Mouse (Mus musculus) urinary bladder, adult 18-20 months (tissue): Measurements from ENCODE around the gene Gm10945.

Source experiments
- DNase-seq, 2 experiments: peaks; one replicate each; pipeline ENCODE4 v3.0.0; 2022; ENCODE audit warnings: low spot score in 2 of 2, mixed read lengths in 2 of 2

The Gm10945 gene

GRCm38 (mm10) chr10:6761287-6761811, at the start of gene Gm10945:
Gm10945 (minus strand) TSS chr10:6761761.
- DNase-seq: no peak

- DNase-seq: no peak
Measured at GRCm38 (mm10) chr10:6790226-6790625, 28.7 kb upstream of the Gm10945 start.

GRCm38 (mm10) chr10:6788517-6789237, 27.1 kb upstream of the Gm10945 start:
- DNase-seq: peak in 1 of 2 experiments; percentile 0

- DNase-seq: no peak
Measured at GRCm38 (mm10) chr10:6758206-6758605, 3.4 kb downstream of the Gm10945 start, which contains the start of gene Oprm1. Oprm1 (plus strand) TSS chr10:6758506.

- DNase-seq: no peak
Measured at GRCm38 (mm10) chr10:6753375-6753774, 8.2 kb downstream of the Gm10945 start.

- no peak for DNase-seq
Measured at GRCm38 (mm10) chr10:6728469-6728868, 33.1 kb downstream of the Gm10945 start.

- no peak for DNase-seq
Measured at GRCm38 (mm10) chr10:6723765-6724164, 37.8 kb downstream of the Gm10945 start.

GRCm38 (mm10) chr10:6717181-6717948, 44.2 kb downstream of the Gm10945 start:
- DNase-seq: no peak

GRCm38 (mm10) chr10:6705226-6705885, 56.2 kb downstream of the Gm10945 start:
- no peak for DNase-seq

- DNase-seq: peak; percentile 3 to 13
Measured at GRCm38 (mm10) chr10:6694218-6694850, 67.2 kb downstream of the Gm10945 start.
